Mouse (Mus musculus): ENCODE measurements around the gene Cwc27.

DNA sequence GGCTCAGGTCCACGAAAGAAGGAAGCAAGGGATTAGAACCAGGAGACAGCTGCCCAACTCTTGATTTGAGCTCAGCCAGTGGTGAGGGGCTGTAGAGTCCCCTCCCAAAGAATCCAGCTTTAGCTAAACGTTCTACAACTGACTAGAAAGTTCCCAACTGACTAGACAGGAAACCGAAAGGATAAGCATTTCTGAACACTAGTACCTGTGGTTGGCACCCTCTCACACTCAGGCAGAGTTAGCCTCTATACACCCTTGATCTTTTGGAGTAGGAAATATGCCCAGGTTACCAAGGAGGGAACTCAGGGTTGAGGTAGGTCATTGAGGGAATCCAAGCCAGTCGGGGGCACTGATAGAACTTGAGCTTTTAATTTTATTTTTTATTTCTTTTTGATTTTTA lies 199.7 kb downstream of the Cwc27 start:
- TF ChIP-seq CTCF (IDR thresholded peaks at IDR 0.05; ENCODE audit: low read depth) (no peak), EP300 (optimal IDR thresholded peaks at IDR 0.05) (no peak)

Data from stomach, postnatal 0 days (tissue).